Mouse (Mus musculus): ENCODE results near the gene Lhx3. TPM values are rescaled to one million over a fixed set of nuclear protein-coding genes. Genes with fewer than 3 reads are reported as not detected.

Gene Lhx3
- polyA plus RNA-seq, 1 experiment from 2014 or later: 1.3 TPM

- WGBS: 90% methylated on average over 2 of the region's 2 CpGs
- Histone ChIP-seq H3K27me3 (ENCODE audit: control insufficient read depth, insufficient read depth, low read length) (no peaks in the 10 kb centered on the region), H3K4me3 (ENCODE audit: low read depth, low read length) (no peak overlapping the region), H3K36me3 (replicated peaks; ENCODE audit: control insufficient read depth, insufficient read depth, low read depth, low read length) (no peaks in the 10 kb centered on the region), H3K9me3 (replicated peaks; ENCODE audit: control insufficient read depth, low read length) (no peaks in the 10 kb centered on the region), H3K9ac (replicated peaks; ENCODE audit: low read length) (no peak overlapping the region), H3K4me2 (ENCODE audit: low read depth, low read length) (no peak overlapping the region), H3K4me1 (ENCODE audit: control insufficient read depth, insufficient read depth, low read length) (no peaks in the 10 kb centered on the region), H3K27ac (replicated peaks; ENCODE audit: low read depth, low read length) (no peak overlapping the region)
- ATAC-seq (replicated peaks; ENCODE audit: insufficient number of reproducible peaks, low FRiP score, low TSS enrichment, low read depth) (no peak), DNase-seq (ENCODE audit: low spot score) (no peak)
These were observed 35.9 kb downstream of the Lhx3 start for GRCm38 (mm10) chr2:26172166-26172565.

GRCm38 (mm10) chr2:26170376-26170775 is 37.7 kb downstream of the Lhx3 start:
- DNase-seq (ENCODE audit: low spot score) (no peak), ATAC-seq (replicated peaks; ENCODE audit: insufficient number of reproducible peaks, low FRiP score, low TSS enrichment, low read depth) (no peak)
- Histone ChIP-seq H3K4me1 (ENCODE audit: control insufficient read depth, insufficient read depth, low read length) (no peaks in the 10 kb centered on the region), H3K9ac (replicated peaks; ENCODE audit: low read length) (no peak overlapping the region), H3K4me2 (ENCODE audit: low read depth, low read length) (no peak overlapping the region), H3K4me3 (ENCODE audit: low read depth, low read length) (no peak overlapping the region), H3K36me3 (replicated peaks; ENCODE audit: control insufficient read depth, insufficient read depth, low read depth, low read length) (no peaks in the 10 kb centered on the region), H3K9me3 (replicated peaks; ENCODE audit: control insufficient read depth, low read length) (no peaks in the 10 kb centered on the region), H3K27ac (replicated peaks; ENCODE audit: low read depth, low read length) (no peak overlapping the region), H3K27me3 (ENCODE audit: control insufficient read depth, insufficient read depth, low read length) (no peaks in the 10 kb centered on the region)
- 58% methylated on average over 2 of the region's 2 CpGs for WGBS

- Histone ChIP-seq H3K9me3 (replicated peaks; ENCODE audit: control insufficient read depth, low read length) (no peaks in the 10 kb centered on the region), H3K27me3 (ENCODE audit: control insufficient read depth, insufficient read depth, low read length) (no peaks in the 10 kb centered on the region), H3K27ac (replicated peaks; ENCODE audit: low read depth, low read length) (no peak overlapping the region), H3K4me3 (ENCODE audit: low read depth, low read length) (no peak overlapping the region), H3K36me3 (replicated peaks; ENCODE audit: control insufficient read depth, insufficient read depth, low read depth, low read length) (no peaks in the 10 kb centered on the region), H3K4me1 (ENCODE audit: control insufficient read depth, insufficient read depth, low read length) (no peaks in the 10 kb centered on the region), H3K9ac (replicated peaks; ENCODE audit: low read length) (no peak overlapping the region), H3K4me2 (ENCODE audit: low read depth, low read length) (no peak overlapping the region)
- ATAC-seq (replicated peaks; ENCODE audit: insufficient number of reproducible peaks, low FRiP score, low TSS enrichment, low read depth) (peak; percentile 61), DNase-seq (ENCODE audit: low spot score) (peak; percentile 20)
- WGBS: 21% methylated on average over 11 of the region's 11 CpGs
These were observed 39.1 kb downstream of the Lhx3 start for GRCm38 (mm10) chr2:26168843-26169579.

GRCm38 (mm10) chr2:26166890-26167289 is 41.2 kb downstream of the Lhx3 start:
- ATAC-seq (replicated peaks; ENCODE audit: insufficient number of reproducible peaks, low FRiP score, low TSS enrichment, low read depth): no peak
- no peak overlapping the region for H3K4me2 ChIP-seq (ENCODE audit: low read depth, low read length)

GRCm38 (mm10) chr2:26158064-26158463 is 50.0 kb downstream of the Lhx3 start:
- ATAC-seq (replicated peaks; ENCODE audit: insufficient number of reproducible peaks, low FRiP score, low TSS enrichment, low read depth) (no peak), DNase-seq (ENCODE audit: low spot score) (no peak)

More at GRCm38 (mm10) chr2:26166890-26167289, 41.2 kb downstream of the Lhx3 start:
- Histone ChIP-seq H3K27me3 (ENCODE audit: control insufficient read depth, insufficient read depth, low read length) (no peaks in the 10 kb centered on the region), H3K9me3 (replicated peaks; ENCODE audit: control insufficient read depth, low read length) (no peaks in the 10 kb centered on the region), H3K27ac (replicated peaks; ENCODE audit: low read depth, low read length) (no peak overlapping the region), H3K9ac (replicated peaks; ENCODE audit: low read length) (no peak overlapping the region), H3K4me3 (ENCODE audit: low read depth, low read length) (no peak overlapping the region), H3K36me3 (replicated peaks; ENCODE audit: control insufficient read depth, insufficient read depth, low read depth, low read length) (no peaks in the 10 kb centered on the region), H3K4me1 (ENCODE audit: control insufficient read depth, insufficient read depth, low read length) (no peaks in the 10 kb centered on the region)
- 74% methylated on average over 3 of the region's 3 CpGs for WGBS
- DNase-seq (ENCODE audit: low spot score): no peak

GRCm38 (mm10) chr2:26156191-26156977 is 51.7 kb downstream of the Lhx3 start:
- Histone ChIP-seq H3K9ac (replicated peaks; ENCODE audit: low read length) (no peak overlapping the region), H3K4me1 (ENCODE audit: control insufficient read depth, insufficient read depth, low read length) (no peaks in the 10 kb centered on the region), H3K27ac (replicated peaks; ENCODE audit: low read depth, low read length) (no peak overlapping the region), H3K4me3 (ENCODE audit: low read depth, low read length) (no peak overlapping the region), H3K4me2 (ENCODE audit: low read depth, low read length) (no peak overlapping the region), H3K9me3 (replicated peaks; ENCODE audit: control insufficient read depth, low read length) (no peaks in the 10 kb centered on the region), H3K27me3 (ENCODE audit: control insufficient read depth, insufficient read depth, low read length) (no peaks in the 10 kb centered on the region), H3K36me3 (replicated peaks; ENCODE audit: control insufficient read depth, insufficient read depth, low read depth, low read length) (no peaks in the 10 kb centered on the region)
- no peak for DNase-seq (ENCODE audit: low spot score)
- WGBS: 74% methylated on average over 10 of the region's 10 CpGs
- ATAC-seq (replicated peaks; ENCODE audit: insufficient number of reproducible peaks, low FRiP score, low TSS enrichment, low read depth): no peak

More at GRCm38 (mm10) chr2:26158064-26158463, 50.0 kb downstream of the Lhx3 start:
- Histone ChIP-seq H3K27me3 (ENCODE audit: control insufficient read depth, insufficient read depth, low read length) (no peaks in the 10 kb centered on the region), H3K9me3 (replicated peaks; ENCODE audit: control insufficient read depth, low read length) (no peaks in the 10 kb centered on the region), H3K27ac (replicated peaks; ENCODE audit: low read depth, low read length) (no peak overlapping the region), H3K9ac (replicated peaks; ENCODE audit: low read length) (no peak overlapping the region), H3K4me1 (ENCODE audit: control insufficient read depth, insufficient read depth, low read length) (no peaks in the 10 kb centered on the region), H3K4me3 (ENCODE audit: low read depth, low read length) (no peak overlapping the region), H3K4me2 (ENCODE audit: low read depth, low read length) (no peak overlapping the region), H3K36me3 (replicated peaks; ENCODE audit: control insufficient read depth, insufficient read depth, low read depth, low read length) (no peaks in the 10 kb centered on the region)
- 88% methylated on average over 9 of the region's 9 CpGs for WGBS

- H3K4me3 ChIP-seq (ENCODE audit: low read depth, low read length): no peak overlapping the region
- H3K9me3 ChIP-seq (replicated peaks; ENCODE audit: control insufficient read depth, low read length): no peaks in the 10 kb centered on the region
- no peaks in the 10 kb centered on the region for H3K4me1 ChIP-seq (ENCODE audit: control insufficient read depth, insufficient read depth, low read length)
- no peak overlapping the region for H3K4me2 ChIP-seq (ENCODE audit: low read depth, low read length)
- 63% methylated on average over 3 of the region's 3 CpGs for WGBS
- no peak overlapping the region for H3K9ac ChIP-seq (replicated peaks; ENCODE audit: low read length)
- ATAC-seq (replicated peaks; ENCODE audit: insufficient number of reproducible peaks, low FRiP score, low TSS enrichment, low read depth): no peak
- no peak for DNase-seq (ENCODE audit: low spot score)
- no peaks in the 10 kb centered on the region for H3K36me3 ChIP-seq (replicated peaks; ENCODE audit: control insufficient read depth, insufficient read depth, low read depth, low read length)
- no peaks in the 10 kb centered on the region for H3K27me3 ChIP-seq (ENCODE audit: control insufficient read depth, insufficient read depth, low read length)
- H3K27ac ChIP-seq (replicated peaks; ENCODE audit: low read depth, low read length): no peak overlapping the region
These were observed 52.4 kb downstream of the Lhx3 start for GRCm38 (mm10) chr2:26155737-26156136.

GRCm38 (mm10) chr2:26154586-26154985 is 53.5 kb downstream of the Lhx3 start:
- Histone ChIP-seq H3K9ac (replicated peaks; ENCODE audit: low read length) (no peak overlapping the region), H3K4me1 (ENCODE audit: control insufficient read depth, insufficient read depth, low read length) (no peaks in the 10 kb centered on the region), H3K9me3 (replicated peaks; ENCODE audit: control insufficient read depth, low read length) (no peaks in the 10 kb centered on the region), H3K4me3 (ENCODE audit: low read depth, low read length) (no peak overlapping the region), H3K27ac (replicated peaks; ENCODE audit: low read depth, low read length) (no peak overlapping the region), H3K36me3 (replicated peaks; ENCODE audit: control insufficient read depth, insufficient read depth, low read depth, low read length) (no peaks in the 10 kb centered on the region), H3K27me3 (ENCODE audit: control insufficient read depth, insufficient read depth, low read length) (no peaks in the 10 kb centered on the region), H3K4me2 (ENCODE audit: low read depth, low read length) (no peak overlapping the region)
- 74% methylated on average over 5 of the region's 5 CpGs for WGBS
- ATAC-seq (replicated peaks; ENCODE audit: insufficient number of reproducible peaks, low FRiP score, low TSS enrichment, low read depth): no peak
- DNase-seq (ENCODE audit: low spot score): no peak
